Mouse (Mus musculus): ENCODE measurements around the gene Scamp3. TPM values are rescaled to one million over a fixed set of nuclear protein-coding genes. Genes with fewer than 3 reads are reported as not detected.

Scamp3 gene
- polyA plus RNA-seq, 1 experiment from 2014 or later = 128 TPM

DNA sequence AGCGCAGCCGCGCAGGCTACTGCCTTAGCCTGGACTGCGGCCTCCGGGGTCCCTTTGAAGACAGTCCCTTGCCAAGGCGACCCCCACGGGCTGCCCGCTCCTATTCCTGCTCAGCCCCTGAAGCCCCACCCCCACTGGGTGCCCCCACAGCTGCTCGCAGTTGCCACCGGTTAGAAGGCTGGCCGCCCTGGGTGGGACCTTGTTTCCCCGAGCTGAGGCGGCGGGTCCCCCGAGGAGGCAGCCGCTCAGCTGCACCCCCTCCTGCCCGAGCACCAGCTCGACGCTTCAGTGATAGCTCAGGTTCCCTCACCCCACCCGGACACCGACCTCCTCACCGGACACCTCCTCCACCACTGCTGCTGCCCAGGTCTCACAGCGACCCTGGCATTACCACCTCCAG is 9.9 kb downstream of the Scamp3 start:
- 35% methylated on average over 21 of the region's 23 CpGs for WGBS

DNA sequence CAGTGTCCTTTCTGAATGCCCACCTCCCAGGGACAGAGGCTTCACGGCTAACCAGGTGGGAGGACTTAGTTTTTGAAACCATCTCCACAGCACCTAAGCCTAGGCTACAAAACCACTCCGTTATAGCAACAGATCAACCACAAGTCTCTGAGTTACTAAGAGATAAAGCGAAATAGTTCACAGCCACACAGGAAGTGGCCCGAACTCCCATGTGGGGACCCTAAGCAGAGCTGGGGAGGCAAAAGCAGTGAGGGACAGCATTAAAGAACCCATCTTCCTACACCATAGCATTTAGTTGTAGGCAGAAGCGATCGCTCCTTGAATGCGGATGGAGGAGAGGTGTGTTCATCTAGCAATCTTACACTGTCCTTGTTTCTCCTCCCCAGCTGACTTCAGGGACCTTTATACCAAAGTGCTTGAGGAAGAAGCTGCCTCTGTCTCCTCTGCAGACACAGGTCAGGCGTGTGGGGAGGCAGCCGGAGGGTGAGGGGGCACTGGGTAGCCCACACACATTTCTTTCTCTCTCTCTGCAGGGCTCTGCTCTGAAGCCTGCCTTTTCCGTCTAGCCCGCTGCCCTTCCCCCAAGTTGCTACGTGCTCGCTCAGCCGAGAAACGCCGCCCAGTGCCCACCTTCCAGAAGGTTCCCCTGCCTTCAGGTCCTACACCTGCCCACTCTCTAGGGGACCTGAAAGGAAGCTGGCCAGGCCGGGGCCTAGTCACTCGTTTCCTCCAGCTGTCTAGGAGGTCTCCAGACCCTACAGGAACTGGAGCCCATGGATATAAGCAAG is 10.6 kb downstream of the Scamp3 start:
- H3K4me2 ChIP-seq (replicated peaks) = no peak overlapping the region
- 0 out of 2 replicates have a peak overlapping the region, but pooled peaks have one; percentile 3 for H3K9ac ChIP-seq
- 62% methylated on average over 18 of the region's 18 CpGs for WGBS
- no peak overlapping the region for H3K27ac ChIP-seq
- DNase-seq (ENCODE audit: low spot score) (no peak), ATAC-seq (ENCODE audit: low FRiP score) (no peak)
- peaks cover 14% of the 10 kb centered on the region for H3K4me1 ChIP-seq (replicated peaks; ENCODE audit: control insufficient read depth, insufficient read depth, low read length)
- H3K4me3 ChIP-seq (replicated peaks; ENCODE audit: low read length) = no peak overlapping the region
- no peaks in the 10 kb centered on the region for H3K27me3 ChIP-seq (ENCODE audit: control insufficient read depth, insufficient read depth, low read length)
- H3K9me3 ChIP-seq (ENCODE audit: control insufficient read depth, low read length) = no peaks in the 10 kb centered on the region
- peaks cover 21% of the 10 kb centered on the region for H3K36me3 ChIP-seq (replicated peaks; ENCODE audit: control insufficient read depth, insufficient read depth)

More for the DNA sequence above, 9.9 kb downstream of the Scamp3 start:
- Histone ChIP-seq H3K36me3 (replicated peaks; ENCODE audit: control insufficient read depth, insufficient read depth) (peaks cover 24% of the 10 kb centered on the region), H3K4me3 (replicated peaks; ENCODE audit: low read length) (no peak overlapping the region), H3K4me1 (replicated peaks; ENCODE audit: control insufficient read depth, insufficient read depth, low read length) (peaks cover 14% of the 10 kb centered on the region), H3K27ac (no peak overlapping the region), H3K9ac (no peak overlapping the region; the same call in 1 of the 2 replicates), H3K9me3 (ENCODE audit: control insufficient read depth, low read length) (no peaks in the 10 kb centered on the region), H3K4me2 (replicated peaks) (no peak overlapping the region), H3K27me3 (ENCODE audit: control insufficient read depth, insufficient read depth, low read length) (no peaks in the 10 kb centered on the region)
- no peak for ATAC-seq (ENCODE audit: low FRiP score)
- DNase-seq (ENCODE audit: low spot score) = no peak

DNA sequence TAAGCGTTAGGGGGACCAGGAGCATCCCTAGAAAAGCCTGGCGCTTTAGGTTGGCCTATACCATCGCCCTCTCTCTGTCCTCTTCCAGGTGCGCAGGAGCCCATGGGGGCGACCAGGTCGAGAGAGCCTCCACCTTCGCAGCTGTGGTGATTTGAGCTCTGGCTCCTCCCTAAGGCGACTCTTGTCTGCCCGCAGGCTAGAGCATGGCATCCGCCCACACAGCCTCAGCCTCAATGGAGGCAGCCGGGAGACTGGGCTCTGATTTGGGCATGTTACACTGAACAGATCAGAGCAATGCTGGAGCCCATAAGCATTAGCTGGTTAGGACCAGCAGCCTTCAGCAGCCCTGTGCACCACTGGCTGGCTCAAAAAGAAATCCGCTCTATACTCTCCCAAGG is 11.2 kb downstream of the Scamp3 start:
- no peaks in the 10 kb centered on the region for H3K9me3 ChIP-seq (ENCODE audit: control insufficient read depth, low read length)
- 0 out of 2 replicates have a peak overlapping the region, but pooled peaks have one; percentile 3 for H3K9ac ChIP-seq
- H3K4me2 ChIP-seq (replicated peaks) = no peak overlapping the region
- 68% methylated on average over 12 of the region's 12 CpGs for WGBS
- H3K36me3 ChIP-seq (replicated peaks; ENCODE audit: control insufficient read depth, insufficient read depth) = peaks cover 21% of the 10 kb centered on the region
- no peaks in the 10 kb centered on the region for H3K27me3 ChIP-seq (ENCODE audit: control insufficient read depth, insufficient read depth, low read length)
- peaks cover 14% of the 10 kb centered on the region for H3K4me1 ChIP-seq (replicated peaks; ENCODE audit: control insufficient read depth, insufficient read depth, low read length)
- DNase-seq (ENCODE audit: low spot score) (no peak), ATAC-seq (ENCODE audit: low FRiP score) (no peak)
- H3K27ac ChIP-seq = no peak overlapping the region
- no peak overlapping the region for H3K4me3 ChIP-seq (replicated peaks; ENCODE audit: low read length)

DNA sequence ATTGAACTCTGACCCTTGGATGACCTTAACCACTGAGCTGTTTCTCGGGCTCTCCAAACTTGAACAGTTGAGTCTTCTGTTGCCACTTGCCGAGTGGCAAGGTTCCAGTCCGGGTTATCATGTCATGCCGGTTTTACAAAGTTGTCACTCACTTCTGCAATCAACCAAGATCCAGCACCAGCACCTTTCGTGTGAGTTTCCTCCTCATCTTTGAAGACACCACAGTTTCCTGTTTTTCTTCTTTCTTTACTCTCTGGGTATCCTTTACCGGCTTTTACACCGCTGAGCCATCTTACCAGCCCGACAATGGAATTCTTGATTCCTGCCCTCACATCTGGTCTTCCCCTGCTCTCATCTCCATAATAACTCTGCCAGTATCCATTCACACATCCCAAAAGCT is 13.2 kb downstream of the Scamp3 start:
- Histone ChIP-seq H3K4me3 (replicated peaks; ENCODE audit: low read length) (no peak overlapping the region), H3K36me3 (replicated peaks; ENCODE audit: control insufficient read depth, insufficient read depth) (peaks cover 21% of the 10 kb centered on the region), H3K27ac (no peak overlapping the region), H3K4me1 (replicated peaks; ENCODE audit: control insufficient read depth, insufficient read depth, low read length) (peaks cover under 1% of the 10 kb centered on the region; the same call in 1 of the 2 replicates), H3K9me3 (ENCODE audit: control insufficient read depth, low read length) (no peaks in the 10 kb centered on the region), H3K27me3 (ENCODE audit: control insufficient read depth, insufficient read depth, low read length) (no peaks in the 10 kb centered on the region), H3K4me2 (replicated peaks) (no peak overlapping the region), H3K9ac (no peak overlapping the region)
- 87% methylated on average over 8 of the region's 8 CpGs for WGBS
- no peak for ATAC-seq (ENCODE audit: low FRiP score)
- DNase-seq (ENCODE audit: low spot score) = no peak

DNA sequence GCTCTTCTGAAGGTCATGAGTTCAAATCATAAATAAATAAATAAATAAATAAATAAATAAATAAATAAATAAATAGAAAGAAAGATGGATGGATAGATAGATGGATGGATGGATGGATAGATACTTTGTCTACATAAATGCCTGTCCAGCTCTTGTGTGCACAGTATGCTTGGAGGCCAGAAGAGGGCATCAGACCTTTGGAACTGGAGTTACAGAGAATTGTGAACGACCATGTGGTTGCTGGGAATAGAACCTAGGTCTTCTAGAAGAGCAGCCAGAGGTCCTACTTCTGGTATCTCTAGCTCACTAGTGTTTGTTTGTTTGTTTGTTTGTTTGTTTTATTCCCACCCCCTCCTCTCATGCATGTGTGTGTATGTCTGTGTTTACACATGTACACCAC is 16.1 kb downstream of the Scamp3 start:
- H3K9me3 ChIP-seq (ENCODE audit: control insufficient read depth, low read length) = no peaks in the 10 kb centered on the region
- H3K4me1 ChIP-seq (replicated peaks; ENCODE audit: control insufficient read depth, insufficient read depth, low read length) = peaks cover 9% of the 10 kb centered on the region
- DNase-seq (ENCODE audit: low spot score) (no peak), ATAC-seq (ENCODE audit: low FRiP score) (no peak)
- no peak overlapping the region for H3K4me3 ChIP-seq (replicated peaks; ENCODE audit: low read length)
- peaks cover 7% of the 10 kb centered on the region for H3K36me3 ChIP-seq (replicated peaks; ENCODE audit: control insufficient read depth, insufficient read depth)
- H3K27me3 ChIP-seq (ENCODE audit: control insufficient read depth, insufficient read depth, low read length) = no peaks in the 10 kb centered on the region
- H3K27ac ChIP-seq = no peak overlapping the region
- H3K9ac ChIP-seq = no peak overlapping the region
- H3K4me2 ChIP-seq (replicated peaks) = no peak overlapping the region
- 67% methylated on average over 1 of the region's 1 CpGs for WGBS

- no peak for ATAC-seq (ENCODE audit: low FRiP score)
Observed at GRCm38 (mm10) chr3:89193853-89194252, 16.6 kb downstream of the Scamp3 start.

DNA sequence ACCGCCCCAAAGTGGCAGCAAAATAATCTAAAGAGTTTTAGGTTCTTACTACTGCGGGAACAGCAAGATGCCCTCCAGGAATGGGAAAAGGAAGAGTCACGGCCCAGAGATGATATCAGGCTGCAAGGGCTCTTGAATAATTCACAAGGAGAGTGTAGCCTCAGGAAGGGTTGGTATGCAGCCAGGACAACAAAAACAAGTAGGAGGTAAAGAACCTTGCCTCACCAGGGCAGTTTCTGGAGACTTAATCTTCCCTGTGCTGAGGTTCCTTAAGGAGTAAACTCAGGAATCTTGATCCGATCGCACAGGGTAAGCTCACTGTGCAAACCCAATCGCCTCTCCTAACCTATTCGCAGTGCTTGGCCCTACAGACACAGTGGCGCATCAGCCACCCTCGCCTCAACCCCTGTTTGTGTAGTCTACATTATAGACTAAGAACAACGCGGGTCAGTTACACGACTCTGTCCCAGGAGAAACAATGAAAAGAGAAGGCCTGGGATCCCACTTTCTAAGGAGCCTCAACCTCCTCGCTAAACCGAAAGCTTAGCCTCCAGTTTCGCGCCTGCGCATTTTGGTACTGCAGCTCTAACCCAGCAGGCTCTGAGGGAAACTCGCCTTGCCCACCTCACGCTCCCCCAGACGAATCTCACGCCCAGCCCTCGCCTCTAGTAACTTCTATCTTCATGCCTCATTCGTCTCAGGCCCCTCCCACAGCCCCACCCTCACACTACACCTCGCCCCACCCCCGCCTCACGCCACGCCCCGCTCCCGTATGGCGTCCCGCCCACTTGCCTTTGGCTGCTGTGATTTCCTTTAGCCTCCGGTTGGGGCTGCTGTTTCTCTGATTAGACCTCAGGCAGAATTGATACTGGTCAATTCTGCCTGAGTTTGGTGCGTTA is 19.0 kb downstream of the Scamp3 start:
- peak; percentile 95 for ATAC-seq (ENCODE audit: low FRiP score)
- DNase-seq (ENCODE audit: low spot score) = peak; percentile 84
- Histone ChIP-seq H3K36me3 (replicated peaks; ENCODE audit: control insufficient read depth, insufficient read depth) (no peaks in the 10 kb centered on the region), H3K4me1 (replicated peaks; ENCODE audit: control insufficient read depth, insufficient read depth, low read length) (peaks cover 9% of the 10 kb centered on the region), H3K27ac (peak overlapping the region; percentile 84), H3K9me3 (ENCODE audit: control insufficient read depth, low read length) (no peaks in the 10 kb centered on the region), H3K4me3 (replicated peaks; ENCODE audit: low read length) (peak overlapping the region; percentile 33), H3K9ac (peak overlapping the region; percentile 64), H3K4me2 (replicated peaks) (peak overlapping the region; percentile 84), H3K27me3 (ENCODE audit: control insufficient read depth, insufficient read depth, low read length) (no peaks in the 10 kb centered on the region)
- 6% methylated on average over 33 of the region's 33 CpGs for WGBS

More at GRCm38 (mm10) chr3:89193853-89194252, 16.6 kb downstream of the Scamp3 start:
- Histone ChIP-seq H3K9ac (no peak overlapping the region), H3K4me3 (replicated peaks; ENCODE audit: low read length) (no peak overlapping the region), H3K4me1 (replicated peaks; ENCODE audit: control insufficient read depth, insufficient read depth, low read length) (peaks cover 9% of the 10 kb centered on the region), H3K4me2 (replicated peaks) (no peak overlapping the region), H3K27me3 (ENCODE audit: control insufficient read depth, insufficient read depth, low read length) (no peaks in the 10 kb centered on the region), H3K36me3 (replicated peaks; ENCODE audit: control insufficient read depth, insufficient read depth) (peaks cover 2% of the 10 kb centered on the region; the same call in 1 of the 2 replicates), H3K27ac (no peak overlapping the region), H3K9me3 (ENCODE audit: control insufficient read depth, low read length) (no peaks in the 10 kb centered on the region)
- WGBS = 91% methylated on average over 2 of the region's 2 CpGs
- DNase-seq (ENCODE audit: low spot score) = no peak

- no peak overlapping the region for H3K27ac ChIP-seq
- H3K4me2 ChIP-seq (replicated peaks) = no peak overlapping the region
- peaks cover 14% of the 10 kb centered on the region for H3K4me1 ChIP-seq (replicated peaks; ENCODE audit: control insufficient read depth, insufficient read depth, low read length)
- ATAC-seq (ENCODE audit: low FRiP score) (no peak), DNase-seq (ENCODE audit: low spot score) (no peak)
- 79% methylated on average over 3 of the region's 3 CpGs for WGBS
- H3K9ac ChIP-seq = no peak overlapping the region
- H3K9me3 ChIP-seq (ENCODE audit: control insufficient read depth, low read length) = no peaks in the 10 kb centered on the region
- peaks cover 9% of the 10 kb centered on the region for H3K36me3 ChIP-seq (replicated peaks; ENCODE audit: control insufficient read depth, insufficient read depth)
- no peaks in the 10 kb centered on the region for H3K27me3 ChIP-seq (ENCODE audit: control insufficient read depth, insufficient read depth, low read length)
- H3K4me3 ChIP-seq (replicated peaks; ENCODE audit: low read length) = no peak overlapping the region
Observed at GRCm38 (mm10) chr3:89199839-89200238, 22.6 kb downstream of the Scamp3 start.
